Mouse (Mus musculus): ENCODE measurements around the gene Rps23.
"Not testable (repeated sequence)": the region's sequence is repeated elsewhere in the genome, so short reads cannot be mapped to it uniquely, and the experiment has no call there.

Rps23 gene

GRCm38 (mm10) chr13:90922751-90923612 lies at the start of gene Rps23:
Gene Rps23 (plus strand): TSS chr13:90922958.
- peak; percentile 95 for DNase-seq (ENCODE audit: low spot score)

GRCm38 (mm10) chr13:90881727-90882429 lies 40.9 kb upstream of the Rps23 start:
- no peak for DNase-seq (ENCODE audit: low spot score)

GRCm38 (mm10) chr13:90885856-90886532 lies 36.8 kb upstream of the Rps23 start:
- no peak for DNase-seq (ENCODE audit: low spot score)

- DNase-seq (ENCODE audit: low spot score), result peak; percentile 86
Measured at GRCm38 (mm10) chr13:90886568-90886983, 36.2 kb upstream of the Rps23 start.

GRCm38 (mm10) chr13:90890111-90890510 lies 32.6 kb upstream of the Rps23 start:
- DNase-seq (ENCODE audit: low spot score), result no peak

- no peak for DNase-seq (ENCODE audit: low spot score)
Measured at GRCm38 (mm10) chr13:90894819-90895218, 27.9 kb upstream of the Rps23 start.

GRCm38 (mm10) chr13:90896098-90896497 lies 26.7 kb upstream of the Rps23 start:
- DNase-seq (ENCODE audit: low spot score), result peak; percentile 20

GRCm38 (mm10) chr13:90896821-90897220 lies 25.9 kb upstream of the Rps23 start:
- DNase-seq (ENCODE audit: low spot score), result no peak

- no peak for DNase-seq (ENCODE audit: low spot score)
Measured at GRCm38 (mm10) chr13:90905176-90905575, 17.6 kb upstream of the Rps23 start, which contains the start of gene Atp6ap1l. Gene Atp6ap1l (minus strand): TSS chr13:90905355.

GRCm38 (mm10) chr13:90907376-90907775 lies 15.4 kb upstream of the Rps23 start:
- no peak for DNase-seq (ENCODE audit: low spot score)

GRCm38 (mm10) chr13:90912760-90913674 lies 9.7 kb upstream of the Rps23 start:
- no peak for DNase-seq (ENCODE audit: low spot score)

GRCm38 (mm10) chr13:90913675-90914192 lies 9.0 kb upstream of the Rps23 start:
- DNase-seq (ENCODE audit: low spot score), result no peak

- no peak for DNase-seq (ENCODE audit: low spot score)
Measured at GRCm38 (mm10) chr13:90914721-90915120, 8.0 kb upstream of the Rps23 start.

GRCm38 (mm10) chr13:90923617-90924016 lies 859 bp downstream of the Rps23 start:
- not testable (repeated sequence) for DNase-seq (ENCODE audit: low spot score)

- no peak for DNase-seq (ENCODE audit: low spot score)
Measured at GRCm38 (mm10) chr13:90924072-90924471, 1.3 kb downstream of the Rps23 start.

GRCm38 (mm10) chr13:90925191-90925590 lies 2.4 kb downstream of the Rps23 start:
- DNase-seq (ENCODE audit: low spot score), result no peak

- no peak for DNase-seq (ENCODE audit: low spot score)
Measured at GRCm38 (mm10) chr13:90926125-90926765, 3.5 kb downstream of the Rps23 start.

- DNase-seq (ENCODE audit: low spot score), result no peak
Measured at GRCm38 (mm10) chr13:90926938-90927633, 4.3 kb downstream of the Rps23 start.

GRCm38 (mm10) chr13:90928266-90928665 lies 5.5 kb downstream of the Rps23 start:
- not testable (repeated sequence) for DNase-seq (ENCODE audit: low spot score)

GRCm38 (mm10) chr13:90929847-90930246 lies 7.1 kb downstream of the Rps23 start:
- DNase-seq (ENCODE audit: low spot score), result peak; percentile 85
